ENCODE assay signal across 16 mouse cellular contexts in genomic region chr2:58787360-58787759, GRCm38 (mm10).
DNase-seq lines count a peak whose midpoint lies in the region; ATAC-seq and TF ChIP-seq lines count a peak whose summit lies in the region.
"Had no signal": no experiment of that assay in that cellular context is flagged by ENCODE, and none has a peak within 500 bp of the region (broad histone marks: within the 10 kb centered on the region; RNA-seq: fewer than 3 reads in every experiment).

No protein-coding gene starts in this region.

- H3K27ac ChIP-seq in hindbrain, embryonic 16.5 days (ENCODE audit: low read depth, low read length), result no peak overlapping the region
- H3K27ac ChIP-seq in hindbrain, postnatal 0 days, result no peak overlapping the region
- 0 out of 2 replicates have a peak overlapping the region, but pooled peaks have one; percentile 5 for H3K27ac ChIP-seq in midbrain, embryonic 14.5 days (replicated peaks; ENCODE audit: low read depth, low read length)
- no peak overlapping the region for H3K27ac ChIP-seq in midbrain, embryonic 10.5 days (replicated peaks)
- H3K27ac ChIP-seq in forebrain, postnatal 0 days (ENCODE audit: low read depth, low read length), result no peak overlapping the region
- H3K27ac ChIP-seq: embryonic facial prominence, embryonic 15.5 days; kidney, postnatal 0 days; layer of hippocampus, adult 2 months; liver, embryonic 12.5 days; neural tube, embryonic 12.5 days had no signal

- no peaks in the 10 kb centered on the region for H3K36me3 ChIP-seq in hindbrain, embryonic 16.5 days (ENCODE audit: control insufficient read depth, insufficient read depth, low read length)
- H3K36me3 ChIP-seq in hindbrain, postnatal 0 days (ENCODE audit: insufficient read depth, low read length), result no peaks in the 10 kb centered on the region
- no peaks in the 10 kb centered on the region for H3K36me3 ChIP-seq in midbrain, embryonic 14.5 days (ENCODE audit: control insufficient read depth, insufficient read depth, low read length)
- no peaks in the 10 kb centered on the region for H3K36me3 ChIP-seq in midbrain, embryonic 10.5 days
- no peaks in the 10 kb centered on the region for H3K36me3 ChIP-seq in forebrain, postnatal 0 days (ENCODE audit: insufficient read depth)
- H3K36me3 ChIP-seq: embryonic facial prominence, embryonic 15.5 days; liver, embryonic 12.5 days; neural tube, embryonic 12.5 days had no signal

- H3K27me3 ChIP-seq in hindbrain, embryonic 16.5 days (replicated peaks; ENCODE audit: control insufficient read depth, insufficient read depth, low read length), result no peaks in the 10 kb centered on the region
- H3K27me3 ChIP-seq in hindbrain, postnatal 0 days (ENCODE audit: insufficient read depth, low read length), result no peaks in the 10 kb centered on the region
- no peaks in the 10 kb centered on the region for H3K27me3 ChIP-seq in midbrain, embryonic 14.5 days (ENCODE audit: control insufficient read depth, insufficient read depth, low read length)
- H3K27me3 ChIP-seq in midbrain, embryonic 10.5 days (ENCODE audit: low read depth, poor library complexity, severe bottlenecking), result no peaks in the 10 kb centered on the region
- H3K27me3 ChIP-seq in forebrain, postnatal 0 days (ENCODE audit: insufficient read depth, low read length), result no peaks in the 10 kb centered on the region
- H3K27me3 ChIP-seq: embryonic facial prominence, embryonic 15.5 days; liver, embryonic 12.5 days; neural tube, embryonic 12.5 days had no signal

- H3K9me3 ChIP-seq in hindbrain, embryonic 16.5 days (ENCODE audit: control insufficient read depth, low read length), result no peaks in the 10 kb centered on the region
- H3K9me3 ChIP-seq in hindbrain, postnatal 0 days (ENCODE audit: low read length), result no peaks in the 10 kb centered on the region
- no peaks in the 10 kb centered on the region for H3K9me3 ChIP-seq in midbrain, embryonic 14.5 days (ENCODE audit: control insufficient read depth, low read length)
- no peaks in the 10 kb centered on the region for H3K9me3 ChIP-seq in midbrain, embryonic 10.5 days (replicated peaks)
- no peaks in the 10 kb centered on the region for H3K9me3 ChIP-seq in forebrain, postnatal 0 days (ENCODE audit: low read length)
- H3K9me3 ChIP-seq: embryonic facial prominence, embryonic 15.5 days; liver, embryonic 12.5 days; neural tube, embryonic 12.5 days had no signal

- peak; percentile 37; the same call in 1 of the 2 replicates for ATAC-seq in hindbrain, embryonic 16.5 days
- no peak for ATAC-seq in hindbrain, postnatal 0 days
- ATAC-seq in midbrain, embryonic 14.5 days (ENCODE audit: low FRiP score, low TSS enrichment), result no peak
- ATAC-seq in forebrain, postnatal 0 days, result peak; percentile 43; the same call in 1 of the 2 replicates
- ATAC-seq: liver, embryonic 12.5 days had no signal

- DNase-seq in hindbrain, postnatal 0 days (ENCODE audit: low spot score), result no peak
- peak; percentile 24 for DNase-seq in midbrain, embryonic 14.5 days
- DNase-seq in midbrain, embryonic 10.5 days (ENCODE audit: low spot score), result no peak
- peak; percentile 9 to 11 for DNase-seq in adrenal gland, postnatal 36 days
- DNase-seq in forebrain, postnatal 0 days, result no peak
- no peak for DNase-seq in B cell, adult 2 months
- DNase-seq: gastrocnemius, postnatal 36 days; kidney, adult 11 months; right cerebral cortex, adult 18-20 months; thymus, postnatal 14 days had no signal

- no peak overlapping the region for H3K9ac ChIP-seq in hindbrain, embryonic 16.5 days (ENCODE audit: low read depth, low read length)
- H3K9ac ChIP-seq in hindbrain, postnatal 0 days (replicated peaks; ENCODE audit: low read length), result no peak overlapping the region
- H3K9ac ChIP-seq in midbrain, embryonic 14.5 days (replicated peaks; ENCODE audit: low read length), result no peak overlapping the region
- H3K9ac ChIP-seq in forebrain, postnatal 0 days, result no peak overlapping the region
- H3K9ac ChIP-seq: embryonic facial prominence, embryonic 15.5 days; liver, embryonic 12.5 days; neural tube, embryonic 12.5 days had no signal

- no peaks in the 10 kb centered on the region for H3K4me1 ChIP-seq in hindbrain, embryonic 16.5 days (ENCODE audit: control insufficient read depth, insufficient read depth, low read depth, low read length)
- H3K4me1 ChIP-seq in hindbrain, postnatal 0 days (ENCODE audit: insufficient read depth, low read length), result no peaks in the 10 kb centered on the region
- no peaks in the 10 kb centered on the region for H3K4me1 ChIP-seq in midbrain, embryonic 14.5 days (ENCODE audit: control insufficient read depth, insufficient read depth, low read length)
- H3K4me1 ChIP-seq in midbrain, embryonic 10.5 days, result peaks cover 10% of the 10 kb centered on the region
- no peaks in the 10 kb centered on the region for H3K4me1 ChIP-seq in forebrain, postnatal 0 days (ENCODE audit: insufficient read depth)
- H3K4me1 ChIP-seq: liver, embryonic 12.5 days; neural tube, embryonic 12.5 days had no signal

- no peak overlapping the region for H3K4me2 ChIP-seq in hindbrain, embryonic 16.5 days (ENCODE audit: low read length)
- H3K4me2 ChIP-seq in hindbrain, postnatal 0 days (ENCODE audit: low read depth, low read length), result no peak overlapping the region
- H3K4me2 ChIP-seq in midbrain, embryonic 14.5 days (ENCODE audit: low read length), result no peak overlapping the region
- H3K4me2 ChIP-seq in forebrain, postnatal 0 days (ENCODE audit: low read depth), result no peak overlapping the region
- H3K4me2 ChIP-seq: embryonic facial prominence, embryonic 15.5 days; liver, embryonic 12.5 days; neural tube, embryonic 12.5 days had no signal

- WGBS in hindbrain, embryonic 16.5 days, result 56% methylated on average over 7 of the region's 7 CpGs
- WGBS in hindbrain, postnatal 0 days, result 42% methylated on average over 7 of the region's 7 CpGs
- WGBS in midbrain, embryonic 14.5 days, result 52% methylated on average over 7 of the region's 7 CpGs
- 64% methylated on average over 7 of the region's 7 CpGs for WGBS in midbrain, embryonic 10.5 days
- WGBS in forebrain, postnatal 0 days, result 19% methylated on average over 7 of the region's 7 CpGs

- no peak for TF ChIP-seq CTCF in hindbrain, postnatal 0 days (IDR thresholded peaks at IDR 0.05; ENCODE audit: low read depth)
- no peak for TF ChIP-seq CTCF in forebrain, postnatal 0 days (IDR thresholded peaks at IDR 0.05; ENCODE audit: low read depth)

- H3K4me3 ChIP-seq in hindbrain, embryonic 16.5 days (ENCODE audit: low read length), result no peak overlapping the region
- no peak overlapping the region for H3K4me3 ChIP-seq in hindbrain, postnatal 0 days (ENCODE audit: low read length)
- H3K4me3 ChIP-seq in midbrain, embryonic 14.5 days (replicated peaks; ENCODE audit: low read depth, low read length), result no peak overlapping the region
- no peak overlapping the region for H3K4me3 ChIP-seq in midbrain, embryonic 10.5 days
- no peak overlapping the region for H3K4me3 ChIP-seq in forebrain, postnatal 0 days (ENCODE audit: low read depth, low read length)
- H3K4me3 ChIP-seq: embryonic facial prominence, embryonic 15.5 days; layer of hippocampus, adult 2 months; liver, embryonic 12.5 days; neural tube, embryonic 12.5 days had no signal

Comparison
In these comparisons a context has a peak if more than half of its experiments do, and no peak if none do; other contexts are left out.
1. ATAC-seq: peak in hindbrain, embryonic 16.5 days (single experiment) and forebrain, postnatal 0 days (single experiment); none in hindbrain, postnatal 0 days (single experiment) and midbrain, embryonic 14.5 days (single experiment).
2. DNase-seq: peak in midbrain, embryonic 14.5 days (single experiment) and adrenal gland, postnatal 36 days (2 of 2); none in hindbrain, postnatal 0 days (single experiment), midbrain, embryonic 10.5 days (single experiment), forebrain, postnatal 0 days (single experiment) and B cell, adult 2 months (0 of 2).